Mouse (Mus musculus) stomach, postnatal 0 days (tissue): Measurements from ENCODE around the gene Syce3. TPM values are rescaled to one million over a fixed set of nuclear protein-coding genes. Genes with fewer than 3 reads are reported as not detected.

ENCODE experiments used
- ATAC-seq: fragments of 200-750 bp; cut with Nextera tagmentation; 2 replicates; pipeline ENCODE4 v1.8.0; 2017; ENCODE audit not compliant: low FRiP score, low TSS enrichment
- DNase-seq: peaks from one replicate; pipeline ENCODE4 v3.0.0-alpha.2; 2016; ENCODE audit warnings: low spot score
- H3K27ac ChIP-seq: fragments of 300-500 bp; sonication (generic); replicated peaks from 2 replicates; pipeline ENCODE4 v1.5.1; 2014; ENCODE audit warnings: mild to moderate bottlenecking, control low read depth
- H3K27me3 ChIP-seq: fragments of 300-500 bp; sonication (generic); 2 replicates; pipeline ENCODE4 v1.6.1; 2014; ENCODE audit warnings: low read length; ENCODE audit not compliant: control insufficient read depth, insufficient read depth
- H3K36me3 ChIP-seq: fragments of 300-500 bp; sonication (generic); 2 replicates; pipeline ENCODE4 v1.6.1; 2014; ENCODE audit warnings: low read length, mixed read lengths; ENCODE audit not compliant: control insufficient read depth, insufficient read depth
- H3K4me1 ChIP-seq: fragments of 300-500 bp; sonication (generic); replicated peaks from 2 replicates; pipeline ENCODE4 v1.6.1; 2014; ENCODE audit warnings: antibody characterized with exemption; ENCODE audit not compliant: control insufficient read depth, insufficient read depth
- H3K4me2 ChIP-seq: fragments of 300-500 bp; sonication (generic); replicated peaks from 2 replicates; pipeline ENCODE4 v1.6.1; 2014; ENCODE audit warnings: low read depth, mild to moderate bottlenecking, control low read depth, moderate library complexity
- H3K4me3 ChIP-seq: fragments of 300-500 bp; sonication (generic); 2 replicates; pipeline ENCODE4 v1.5.1; 2014; ENCODE audit warnings: low read depth, low read length, control low read depth
- H3K9ac ChIP-seq: fragments of 300-500 bp; sonication (generic); 2 replicates; pipeline ENCODE4 v1.6.1; 2014; ENCODE audit warnings: mild to moderate bottlenecking, low read length, control low read depth, mixed read lengths
- H3K9me3 ChIP-seq: fragments of 300-500 bp; sonication (generic); 2 replicates; pipeline ENCODE4 v1.6.1; 2016; ENCODE audit warnings: low read length; ENCODE audit not compliant: control insufficient read depth
- CTCF ChIP-seq: IDR thresholded peaks from 2 replicates; pipeline ENCODE4 v1.5.1; 2016; ENCODE audit warnings: antibody characterized with exemption, low read depth, mild to moderate bottlenecking, moderate library complexity
- EP300 ChIP-seq: optimal IDR thresholded peaks from 2 replicates; pipeline ENCODE3; 2016; ENCODE audit warnings: antibody characterized with exemption
- WGBS: fragments of 180-500 bp; shearing (Covaris S2); extraction: QIAGEN DNeasy Blood & Tissue Kit; methylation state at CpG from one replicate; pipeline ENCODE4 v1.1.7; 2014; 5-methylcytosine and 5-hydroxymethylcytosine counted together
- polyA plus RNA-seq: library from polyadenylated mRNA; unstranded; fragments of >200 nt; fragmentation: Nextera tagmentation; extraction: Ambion mirVana; gene quantifications from 2 replicates; pipeline ENCODE4 v1.2.1, GENCODE M21; 2015

Gene Syce3
- polyA plus RNA-seq, 1 experiment from 2014 or later, result not detected

DNA sequence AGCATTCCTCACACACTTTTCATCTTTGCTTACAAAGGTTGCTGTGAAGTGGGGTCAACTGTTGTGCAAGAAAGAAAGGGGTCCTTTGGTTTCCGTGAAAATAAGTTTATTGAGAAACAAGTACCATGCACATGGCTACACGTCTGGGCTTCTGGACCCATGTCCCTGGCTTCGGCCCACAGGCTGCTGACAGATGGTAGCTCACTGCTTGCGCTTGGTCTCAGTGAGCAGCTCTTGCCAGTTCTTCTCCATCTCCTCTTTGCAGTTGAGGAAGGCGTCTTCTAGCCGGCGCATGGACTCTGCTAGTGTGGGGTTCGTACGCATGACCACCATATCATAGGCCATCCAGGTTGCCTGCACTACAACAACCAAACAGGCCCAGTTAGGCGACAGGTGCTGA lies 20.2 kb downstream of the Syce3 start:
- TF ChIP-seq EP300, result no peak
- 85% methylated on average over 10 of the region's 10 CpGs for WGBS
- Histone ChIP-seq H3K4me1 (no peaks in the 10 kb centered on the region), H3K9me3 (no peaks in the 10 kb centered on the region), H3K27me3 (0 out of 2 replicates have a peak, but pooled peaks cover 2% of the 10 kb centered on the region), H3K4me3 (no peak overlapping the region), H3K4me2 (no peak overlapping the region), H3K9ac (no peak overlapping the region), H3K36me3 (no peaks in the 10 kb centered on the region), H3K27ac (no peak overlapping the region)
- ATAC-seq, result no peak
- DNase-seq, result no peak

DNA sequence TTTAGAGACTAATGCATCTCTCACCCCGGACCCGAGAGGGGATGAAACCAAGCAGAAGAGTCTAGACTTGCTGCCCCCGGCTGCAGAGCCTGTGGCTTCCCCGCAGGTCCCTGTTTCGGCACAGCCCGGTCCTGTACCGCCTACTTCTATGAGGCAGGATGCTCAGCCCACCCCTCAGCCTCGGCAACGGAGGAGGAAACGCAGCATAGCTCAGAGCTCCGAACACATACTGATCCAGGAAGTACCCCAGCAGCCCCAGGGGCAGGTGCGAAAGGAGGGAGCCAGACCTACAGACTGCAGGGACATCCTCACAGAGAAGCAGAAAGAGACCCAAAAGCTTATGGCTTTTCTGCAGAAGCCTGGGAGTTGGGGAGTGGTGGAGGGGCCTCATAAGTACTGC lies 23.2 kb downstream of the Syce3 start:
- no peaks in the 10 kb centered on the region for H3K9me3 ChIP-seq
- no peak overlapping the region for H3K9ac ChIP-seq
- WGBS, result 35% methylated on average over 12 of the region's 12 CpGs

DNA sequence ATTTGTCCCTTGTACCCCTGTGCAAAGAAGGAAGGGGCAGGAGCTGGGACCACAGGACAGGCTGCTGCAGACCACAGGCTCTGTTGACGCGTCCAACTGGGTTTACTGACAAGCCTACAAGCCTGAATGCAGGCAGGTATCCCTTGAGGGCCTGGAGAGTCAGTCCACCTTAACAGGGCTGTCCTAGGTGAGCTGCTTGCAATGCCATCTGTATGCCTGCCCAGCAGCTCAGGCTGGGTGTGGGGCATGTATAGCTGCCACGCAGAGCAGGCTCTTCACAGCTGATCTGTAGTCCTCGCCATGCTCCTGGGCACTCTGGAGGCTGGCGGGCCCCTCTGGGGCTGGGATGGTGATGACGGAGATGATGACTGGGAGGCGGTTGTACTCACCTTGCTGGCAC lies 25.7 kb downstream of the Syce3 start, which contains the start of gene Klhdc7b:
Klhdc7b (plus strand) TSS at position 301 of the 400 bp plus-strand sequence.
- Histone ChIP-seq H3K4me2 (no peak within 1 kb of the TSS), H3K36me3 (no peaks in the 10 kb centered on the region), H3K27me3 (no peaks in the 10 kb centered on the region), H3K4me1 (no peaks in the 10 kb centered on the region), H3K4me3 (no peak within 1 kb of the TSS), H3K27ac (no peak within 1 kb of the TSS), H3K9me3 (no peaks in the 10 kb centered on the region), H3K9ac (no peak within 1 kb of the TSS)
- WGBS, result 80% methylated on average over 7 of the region's 7 CpGs
- ATAC-seq (no peak), DNase-seq (no peak)
- TF ChIP-seq EP300 (no peak), CTCF (no peak)

More for the DNA sequence above, 23.2 kb downstream of the Syce3 start:
- H3K27ac ChIP-seq, result no peak overlapping the region
- no peaks in the 10 kb centered on the region for H3K4me1 ChIP-seq
- ATAC-seq (no peak), DNase-seq (no peak)
- no peaks in the 10 kb centered on the region for H3K36me3 ChIP-seq
- no peak overlapping the region for H3K4me3 ChIP-seq
- H3K27me3 ChIP-seq, result 0 out of 2 replicates have a peak, but pooled peaks cover 2% of the 10 kb centered on the region
- TF ChIP-seq CTCF, result no peak
- no peak for TF ChIP-seq EP300
- H3K4me2 ChIP-seq, result no peak overlapping the region

DNA sequence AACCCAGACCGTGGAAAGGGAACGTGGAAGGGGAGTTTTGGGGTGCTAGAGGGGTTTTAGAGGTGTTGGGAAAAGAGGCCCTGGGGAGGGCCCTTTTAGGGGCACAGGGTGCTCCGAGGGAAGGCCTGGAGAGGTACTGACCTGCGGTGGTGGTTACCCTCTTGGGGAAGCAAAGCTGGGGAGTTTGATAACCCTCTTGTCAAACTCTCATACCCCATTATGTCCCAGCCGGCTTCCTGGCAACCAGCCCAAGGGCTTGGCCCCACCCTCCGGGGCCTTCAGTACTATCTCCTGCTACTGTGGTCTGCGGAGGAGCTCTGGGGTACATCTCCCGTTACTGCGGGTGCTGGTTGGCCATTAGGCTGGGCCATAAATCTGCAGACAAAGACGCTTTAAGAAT lies 30.9 kb downstream of the Syce3 start:
- no peak overlapping the region for H3K27ac ChIP-seq
- DNase-seq (no peak), ATAC-seq (no peak)
- WGBS, result 14% methylated on average over 10 of the region's 10 CpGs
- H3K9ac ChIP-seq, result no peak overlapping the region
- H3K4me1 ChIP-seq, result peaks cover 2% of the 10 kb centered on the region; the same call in 1 of the 2 replicates
- no peaks in the 10 kb centered on the region for H3K9me3 ChIP-seq
- no peak for TF ChIP-seq EP300
- no peak for TF ChIP-seq CTCF
- peaks cover 8% of the 10 kb centered on the region for H3K27me3 ChIP-seq
- H3K4me3 ChIP-seq, result peak overlapping the region; percentile 35; the same call in 1 of the 2 replicates
- peak overlapping the region; percentile 52 for H3K4me2 ChIP-seq
- no peaks in the 10 kb centered on the region for H3K36me3 ChIP-seq

DNA sequence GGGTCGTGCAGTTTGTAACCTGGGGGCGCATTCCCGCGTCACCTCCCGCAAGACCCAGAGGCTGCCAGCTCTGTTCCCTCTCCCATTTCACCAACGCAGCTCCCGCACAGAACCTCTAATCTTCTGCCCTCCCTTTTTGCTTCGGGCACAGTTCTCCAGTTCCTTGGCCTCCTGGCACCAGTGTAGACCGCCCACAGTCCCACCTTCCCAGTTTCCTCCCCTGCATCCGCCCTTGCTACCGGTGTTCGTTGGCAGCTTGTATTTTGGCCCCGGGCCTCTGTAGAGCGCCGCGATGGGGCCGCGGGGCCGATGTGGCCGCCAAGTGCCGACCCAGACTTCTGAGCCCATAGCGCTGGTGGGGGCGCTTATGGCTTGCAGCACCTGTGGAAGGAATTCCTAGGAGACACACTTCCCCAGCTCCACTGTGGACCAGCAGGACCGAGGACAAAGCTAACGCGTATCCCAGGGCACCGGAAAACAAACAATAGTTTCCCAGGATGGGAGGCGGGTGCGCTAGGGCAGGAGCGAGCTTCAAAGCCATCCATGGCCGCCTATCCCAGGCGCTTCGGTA lies 31.4 kb downstream of the Syce3 start, which contains the start of gene Odf3b:
Odf3b (minus strand) TSS at position 452 of the 571 bp plus-strand sequence.
- DNase-seq (peak; percentile 46), ATAC-seq (no peak)
- TF ChIP-seq EP300 (no peak), CTCF (no peak)
- peaks cover 2% of the 10 kb centered on the region; the same call in 1 of the 2 replicates for H3K4me1 ChIP-seq
- H3K9ac ChIP-seq, result peak within 1 kb of the TSS; percentile 9
- H3K27me3 ChIP-seq, result peaks cover 8% of the 10 kb centered on the region
- 1% methylated on average over 33 of the region's 33 CpGs for whole genome bisulfite sequencing
- no peak within 1 kb of the TSS for H3K27ac ChIP-seq
- peak within 1 kb of the TSS; percentile 52 for H3K4me2 ChIP-seq
- H3K36me3 ChIP-seq, result no peaks in the 10 kb centered on the region
- H3K9me3 ChIP-seq, result no peaks in the 10 kb centered on the region
- H3K4me3 ChIP-seq, result peak within 1 kb of the TSS; percentile 35

DNA sequence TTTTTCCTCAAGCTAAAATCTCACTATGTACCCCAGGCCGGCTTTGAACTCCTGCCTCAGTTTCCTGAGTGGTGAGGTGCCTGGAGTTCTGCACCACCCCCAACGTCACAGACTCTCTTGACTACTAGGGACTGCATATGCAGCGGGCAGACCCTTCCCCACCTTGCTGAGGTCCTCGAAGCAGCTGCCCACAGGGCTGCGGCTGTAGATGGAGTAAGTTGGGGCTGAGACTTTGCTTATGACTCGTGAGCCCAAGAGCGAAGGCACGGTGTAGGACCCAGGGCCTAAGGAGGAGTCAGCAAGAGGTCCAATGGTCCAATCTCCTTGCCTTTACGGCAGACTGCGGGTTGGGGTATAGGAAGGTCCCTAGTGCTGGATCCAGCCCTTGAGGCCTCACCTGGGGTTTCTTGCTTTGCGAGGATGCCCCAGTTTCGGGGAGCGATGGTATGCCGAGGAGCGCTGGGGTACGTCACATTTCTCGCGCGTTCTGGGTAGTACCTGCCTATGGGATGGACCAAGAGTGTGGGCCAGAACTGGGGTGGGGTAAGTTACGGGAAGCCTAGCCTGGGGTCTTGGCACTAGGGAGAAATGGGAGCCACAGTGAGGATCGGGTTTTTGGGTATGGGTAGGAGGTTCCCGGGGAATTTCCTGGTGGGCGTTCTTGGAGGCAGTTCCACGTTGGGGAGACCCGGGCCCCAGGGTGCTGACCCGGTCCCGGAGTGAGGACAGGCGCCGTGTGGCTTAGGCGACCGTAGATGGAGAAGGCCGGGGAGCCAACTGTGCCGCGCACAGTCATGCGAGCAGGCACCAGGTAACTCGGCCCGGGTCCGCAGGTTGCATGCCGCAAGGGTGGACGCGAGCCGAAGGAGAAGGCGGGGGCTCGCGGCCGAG lies 32.1 kb downstream of the Syce3 start:
- WGBS, result 18% methylated on average over 43 of the region's 46 CpGs
- H3K9ac ChIP-seq, result peak overlapping the region; percentile 9; the same call in 1 of the 2 replicates
- H3K36me3 ChIP-seq, result no peaks in the 10 kb centered on the region
- peaks cover 8% of the 10 kb centered on the region for H3K27me3 ChIP-seq
- no peak for ATAC-seq
- TF ChIP-seq CTCF, result no peak
- TF ChIP-seq EP300, result no peak
- peaks cover 2% of the 10 kb centered on the region; the same call in 1 of the 2 replicates for H3K4me1 ChIP-seq
- H3K27ac ChIP-seq, result no peak overlapping the region
- peak overlapping the region; percentile 35 for H3K4me3 ChIP-seq
- H3K9me3 ChIP-seq, result no peaks in the 10 kb centered on the region
- no peak for DNase-seq
- peak overlapping the region; percentile 52 for H3K4me2 ChIP-seq
